Mouse (Mus musculus) telencephalon, adult 2 months (tissue): Measurements from ENCODE around the gene Gm13769.
"Not testable (repeated sequence)": the region's sequence is repeated elsewhere in the genome, so short reads cannot be mapped to it uniquely, and the experiment has no call there.

Experiments
- DNase-seq: peaks from one replicate; pipeline ENCODE4 v3.0.0-alpha.2; 2011; ENCODE audit warnings: low read depth, low spot score

Gm13769 gene

DNA sequence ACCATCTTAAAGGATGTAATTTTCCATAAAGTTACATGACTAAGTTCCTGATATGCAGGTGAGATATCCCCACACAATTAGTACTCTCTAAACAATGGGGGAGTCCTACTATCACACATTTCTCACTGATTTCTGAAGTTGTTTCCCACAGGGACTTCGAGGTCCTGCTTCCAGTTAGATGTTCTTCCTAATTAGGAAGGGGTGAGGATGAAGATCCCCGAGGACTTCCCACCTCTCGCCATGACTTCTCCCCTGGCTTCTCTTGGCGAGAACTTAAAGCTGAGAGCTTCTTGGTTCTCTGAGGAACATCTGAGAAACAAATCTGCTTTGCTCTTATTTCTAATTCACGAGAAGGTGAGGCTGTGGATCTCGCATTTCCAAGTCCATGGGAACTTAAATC is at the start of gene Gm13769:
Gene Gm13769, plus strand, starts transcription at position 301 of the 400 bp plus-strand sequence.
- DNase-seq: not testable (repeated sequence)

DNA sequence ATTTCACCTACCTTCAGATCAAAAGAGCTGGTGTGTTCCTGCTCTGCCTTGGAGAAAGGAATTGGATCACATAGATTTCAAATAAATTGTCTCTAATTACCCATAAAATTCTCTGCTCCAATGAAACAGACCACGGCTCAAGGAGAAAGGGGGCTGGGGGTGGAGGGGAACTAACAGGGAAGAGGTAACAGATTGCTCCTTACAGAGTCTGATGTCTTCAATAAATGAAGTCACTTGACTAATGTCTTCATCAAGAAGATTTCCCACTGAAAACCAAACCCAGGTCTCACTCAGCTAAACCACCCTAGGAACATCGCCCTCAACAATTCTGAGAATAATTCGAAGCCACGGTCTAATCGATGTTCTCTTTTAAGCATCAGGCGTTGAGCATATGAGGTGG is 29.3 kb upstream of the Gm13769 start, which contains the start of gene Olfr1272:
Gene Olfr1272, minus strand, starts transcription at position 101 of the 400 bp plus-strand sequence.
- DNase-seq: no peak

DNA sequence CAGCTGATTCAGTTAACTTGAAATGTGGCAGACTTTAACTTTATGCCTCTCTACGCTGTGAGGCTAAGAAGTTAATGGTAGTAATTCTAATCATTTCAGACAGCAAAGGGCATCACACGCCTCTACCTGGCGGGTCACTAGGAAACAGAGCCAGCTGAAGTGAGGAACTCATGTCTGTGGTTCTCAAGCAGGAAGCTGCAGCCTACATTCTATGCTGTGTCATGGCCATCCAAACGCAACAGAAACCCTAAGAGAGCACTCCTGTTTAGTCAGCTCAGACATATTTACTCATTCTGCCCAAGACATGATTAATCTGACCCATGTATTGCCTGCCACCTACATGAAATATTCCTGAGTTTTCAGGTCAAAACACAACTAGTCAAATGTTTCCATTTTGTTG is 24.7 kb downstream of the Gm13769 start:
- not testable (repeated sequence) for DNase-seq

DNA sequence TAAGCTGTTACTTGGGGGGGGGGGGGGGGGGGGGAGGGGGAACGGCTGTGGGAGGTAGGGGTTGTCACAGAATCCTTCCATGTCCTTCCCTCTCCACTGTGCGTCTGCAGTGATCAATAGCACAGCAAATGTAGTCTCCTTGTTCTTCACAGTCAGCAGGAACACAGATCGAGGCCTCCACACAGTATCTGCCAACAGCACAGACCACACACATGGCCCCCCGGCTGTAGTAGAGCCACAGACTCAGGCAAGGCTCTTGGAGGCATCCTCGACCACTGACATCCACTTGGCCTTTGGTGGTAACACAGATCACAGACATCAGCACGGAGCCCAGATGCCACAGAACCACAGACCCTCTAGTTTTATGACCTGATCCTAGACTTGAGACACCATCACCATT is 29.0 kb downstream of the Gm13769 start:
- not testable (repeated sequence) for DNase-seq

DNA sequence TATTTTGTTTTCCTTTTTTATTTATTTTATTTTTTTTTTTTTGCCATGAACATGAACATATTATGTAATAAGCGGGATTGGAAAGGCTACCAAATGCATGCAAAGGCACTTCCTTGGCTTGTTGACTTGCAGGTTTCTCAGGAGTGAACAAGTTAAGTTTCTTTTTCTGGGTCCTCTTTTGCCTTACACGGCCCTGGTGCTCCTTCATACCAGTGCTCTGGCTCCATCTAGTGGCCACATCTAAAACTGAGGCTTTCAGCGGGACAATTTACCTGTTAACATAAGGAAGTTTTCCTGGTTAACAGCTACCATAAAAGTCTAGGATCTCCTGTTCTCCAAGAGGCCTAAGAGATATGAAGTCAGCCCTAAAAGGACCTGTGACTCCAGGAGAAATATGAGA is 29.5 kb downstream of the Gm13769 start:
- not testable (repeated sequence) for DNase-seq

DNA sequence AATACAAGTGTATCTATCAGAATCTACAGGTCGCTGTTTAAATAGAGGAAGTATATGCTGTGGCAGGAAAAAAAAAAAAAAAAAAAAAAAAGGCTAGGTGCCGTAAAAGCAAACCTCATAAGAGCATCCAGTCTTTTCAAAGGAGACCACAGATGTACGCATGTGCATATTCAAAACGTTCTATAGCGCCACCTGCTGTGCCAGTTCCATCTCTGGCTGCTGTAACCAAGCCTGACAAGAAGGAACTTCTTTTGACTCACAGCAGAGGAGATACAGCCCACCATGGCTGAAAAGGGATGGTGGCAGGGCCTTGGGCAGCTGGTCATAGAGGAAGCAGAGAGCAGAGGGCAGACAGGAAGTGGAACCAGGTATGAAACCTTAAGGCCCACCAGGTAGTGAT is 37.2 kb downstream of the Gm13769 start:
- not testable (repeated sequence) for DNase-seq

DNA sequence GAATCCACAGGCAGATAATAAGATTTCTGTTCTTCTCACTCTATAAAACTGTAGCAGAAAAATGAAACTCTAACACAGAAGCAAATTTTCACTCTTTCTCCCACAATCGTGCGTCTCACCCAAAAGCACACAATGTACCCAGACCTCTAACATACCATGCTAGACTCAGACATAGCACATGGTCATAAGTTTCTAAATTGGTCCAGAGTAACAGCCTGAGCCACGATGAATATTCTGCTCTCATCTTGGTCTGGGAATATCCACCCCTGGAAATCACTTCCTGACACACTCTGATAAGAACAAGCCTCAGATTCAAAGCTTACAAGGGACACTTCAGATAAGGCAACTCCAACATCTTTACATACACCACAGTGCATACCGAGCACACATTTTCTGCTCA is 38.2 kb downstream of the Gm13769 start:
- not testable (repeated sequence) for DNase-seq
